8 mouse cellular contexts compared by ENCODE assay signal in the genomic region with DNA sequence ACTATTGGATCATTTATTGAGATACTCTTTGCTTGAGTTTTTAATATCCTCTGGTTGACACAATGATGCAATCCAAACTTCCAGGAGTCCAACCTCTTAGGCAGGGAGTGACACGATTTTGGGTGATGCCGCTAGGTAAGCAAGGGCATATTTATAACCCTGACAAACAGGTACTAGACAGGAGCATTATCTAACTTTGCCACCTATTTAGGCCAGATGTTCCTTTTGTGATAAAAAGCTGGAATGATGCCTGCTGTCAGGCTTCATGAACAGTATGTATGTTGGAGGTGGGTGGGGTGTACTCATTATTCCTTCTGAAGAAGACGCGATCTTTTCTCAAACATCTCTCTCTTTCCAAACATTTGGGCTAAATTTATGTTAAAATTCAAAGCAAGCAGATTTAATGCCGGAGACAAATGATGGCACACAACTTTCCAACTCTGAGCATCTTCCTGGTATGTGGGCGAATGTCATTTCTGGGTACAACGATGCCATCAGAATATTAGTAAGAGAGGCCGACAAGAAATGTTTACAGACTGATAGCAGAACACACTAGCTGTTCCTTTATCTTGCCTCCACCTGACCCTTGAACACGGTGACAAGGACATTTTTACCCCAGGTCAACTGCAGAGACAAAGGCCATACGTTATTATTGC. TPM values are rescaled to one million over a fixed set of nuclear protein-coding genes. Genes with fewer than 3 reads are reported as not detected.
DNase-seq lines count a peak whose midpoint lies in the region; ATAC-seq and TF ChIP-seq lines count a peak whose summit lies in the region.

No protein-coding gene starts in this region.

- H3K27me3 ChIP-seq in heart, embryonic 14.5 days (ENCODE audit: control insufficient read depth, insufficient read depth, low read length) = no peaks in the 10 kb centered on the region
- no peaks in the 10 kb centered on the region for H3K27me3 ChIP-seq in hindbrain, embryonic 11.5 days (ENCODE audit: control insufficient read depth, insufficient read depth, low read length)
- H3K27me3 ChIP-seq in midbrain, embryonic 10.5 days (ENCODE audit: low read depth, poor library complexity, severe bottlenecking) = no peaks in the 10 kb centered on the region

- H3K4me3 ChIP-seq in heart, embryonic 14.5 days (ENCODE audit: control insufficient read depth in 1 of 2, insufficient read depth in 1 of 2, low read depth in 1 of 2, low read length in 2 of 2) = peak overlapping the region in 1 of 2 experiments; percentile 84; a peak in 3 of 4 replicates
- H3K4me3 ChIP-seq in hindbrain, embryonic 11.5 days (ENCODE audit: low read depth, low read length) = peak overlapping the region; percentile 97
- H3K4me3 ChIP-seq in midbrain, embryonic 10.5 days = peak overlapping the region; percentile 99
- no peak overlapping the region for H3K4me3 ChIP-seq in lung, adult 2 months (replicated peaks; ENCODE audit: extremely low read depth, low read depth, low read length)

- no peak for TF ChIP-seq CTCF in lung, adult 2 months (IDR thresholded peaks at IDR 0.05; ENCODE audit: insufficient read depth, low read length)

- H3K4me2 ChIP-seq in heart, embryonic 14.5 days (ENCODE audit: low read length) = peak overlapping the region; percentile 61
- H3K4me2 ChIP-seq in hindbrain, embryonic 11.5 days (replicated peaks; ENCODE audit: low read depth, low read length) = 0 out of 2 replicates have a peak overlapping the region, but pooled peaks have one; percentile 2

- no peaks in the 10 kb centered on the region for H3K36me3 ChIP-seq in heart, embryonic 14.5 days (ENCODE audit: control insufficient read depth, insufficient read depth, low read length)
- H3K36me3 ChIP-seq in hindbrain, embryonic 11.5 days (ENCODE audit: control insufficient read depth, insufficient read depth, low read length) = no peaks in the 10 kb centered on the region
- no peaks in the 10 kb centered on the region for H3K36me3 ChIP-seq in midbrain, embryonic 10.5 days

- no peak for DNase-seq in heart, adult 18-20 months
- peak; percentile 38 for DNase-seq in brain, adult 2 months (ENCODE audit: low read depth, low spot score)
- DNase-seq in hindbrain, embryonic 11.5 days (ENCODE audit: low spot score) = no peak
- DNase-seq in midbrain, embryonic 10.5 days (ENCODE audit: low spot score) = no peak
- no peak for DNase-seq in thymus, postnatal 4 days
- no peak for DNase-seq in lung, adult 2 months
- DNase-seq in testis, postnatal 14 days (ENCODE audit: low spot score) = no peak

- 48% methylated on average over 10 of the region's 10 CpGs for WGBS in heart, embryonic 14.5 days
- WGBS in hindbrain, embryonic 11.5 days = 69% methylated on average over 10 of the region's 10 CpGs
- WGBS in midbrain, embryonic 10.5 days = 64% methylated on average over 10 of the region's 10 CpGs
- WGBS in lung, adult 2 months = 45% methylated on average over 10 of the region's 10 CpGs

- H3K4me1 ChIP-seq in heart, embryonic 14.5 days (ENCODE audit: control insufficient read depth in 2 of 2, insufficient read depth in 2 of 2, low read length in 2 of 2) = peaks cover 2 to 31% of the 10 kb centered on the region in 2 experiments
- H3K4me1 ChIP-seq in hindbrain, embryonic 11.5 days (replicated peaks; ENCODE audit: control insufficient read depth, insufficient read depth, low read length) = no peaks in the 10 kb centered on the region
- H3K4me1 ChIP-seq in midbrain, embryonic 10.5 days = peaks cover 35% of the 10 kb centered on the region
- peaks cover 16% of the 10 kb centered on the region for H3K4me1 ChIP-seq in lung, adult 2 months (ENCODE audit: control insufficient read depth, insufficient read depth, low read length)

- no peak for TF ChIP-seq POLR2A in lung, adult 2 months (IDR thresholded peaks at IDR 0.05; ENCODE audit: borderline replicate concordance, extremely low read depth, low read depth, low read length)

- H3K9ac ChIP-seq in heart, embryonic 14.5 days (ENCODE audit: low read length) = peak overlapping the region; percentile 95
- no peak overlapping the region for H3K9ac ChIP-seq in hindbrain, embryonic 11.5 days (ENCODE audit: low read depth, low read length)

- peak overlapping the region; percentile 2 to 86; a peak in 2 of 4 replicates for H3K27ac ChIP-seq in heart, embryonic 14.5 days (replicated peaks in 1 of 2; ENCODE audit: control insufficient read depth in 1 of 2, insufficient read depth in 1 of 2, low read depth in 2 of 2, low read length in 2 of 2)
- no peak overlapping the region for H3K27ac ChIP-seq in hindbrain, embryonic 11.5 days (ENCODE audit: low read depth, low read length)
- peak overlapping the region; percentile 99; the same call in 1 of the 2 replicates for H3K27ac ChIP-seq in midbrain, embryonic 10.5 days (replicated peaks)

- H3K9me3 ChIP-seq in heart, embryonic 14.5 days (ENCODE audit: control insufficient read depth, low read length) = no peaks in the 10 kb centered on the region
- H3K9me3 ChIP-seq in hindbrain, embryonic 11.5 days (ENCODE audit: control insufficient read depth, low read length) = no peaks in the 10 kb centered on the region
- no peaks in the 10 kb centered on the region for H3K9me3 ChIP-seq in midbrain, embryonic 10.5 days (replicated peaks)

- no peak for ATAC-seq in heart, embryonic 14.5 days (ENCODE audit: insufficient number of reproducible peaks, insufficient read depth, low FRiP score, low read depth)
- ATAC-seq in hindbrain, embryonic 11.5 days (ENCODE audit: low FRiP score) = no peak

RNA-seq across cellular contexts. Expression of gene Mkln1, which starts 0.6 kb away (rescaled TPM):
- polyA plus RNA-seq in heart, embryonic 14.5 days (2014; fragmentation: Nextera tagmentation; extraction: Ambion mirVana) = 198 and 201 TPM in 2 replicates
- 100 to 1,000 TPM; 174 to 178 TPM for total RNA-seq in heart, adult 18-20 months (2021)
- 217 and 227 TPM in 2 replicates for polyA plus RNA-seq in hindbrain, embryonic 11.5 days (2014; fragmentation: Nextera tagmentation; extraction: Ambion mirVana)
- polyA plus RNA-seq in midbrain, embryonic 10.5 days (2016; fragmentation: Nextera tagmentation; extraction: Ambion mirVana) = 221 and 226 TPM in 2 replicates
- 16.8 and 26.4 TPM in 2 replicates for polyA plus RNA-seq in lung, adult 2 months (2012; rRNA removed)
